Mouse (Mus musculus) kidney, adult 2 months (tissue): Measurements from ENCODE around the gene Apol9a. TPM values are rescaled to one million over a fixed set of nuclear protein-coding genes. Genes with fewer than 3 reads are reported as not detected.

Experiments used
- DNase-seq: peaks from one replicate; pipeline ENCODE4 v3.0.0; 2021
- H3K27ac ChIP-seq: fragments of 200-500 bp; 2 replicates; pipeline ENCODE4 v1.5.1; 2012; ENCODE audit warnings: low read depth, low read length, control low read depth, inconsistent platforms; ENCODE audit not compliant: insufficient read depth
- H3K27me3 ChIP-seq: fragments of 200-500 bp; replicated peaks from 2 replicates; pipeline ENCODE4 v1.6.1; 2012; ENCODE audit warnings: mild to moderate bottlenecking, moderate library complexity, low read length, inconsistent platforms; ENCODE audit not compliant: control insufficient read depth, insufficient read depth
- H3K36me3 ChIP-seq: fragments of 200-500 bp; 2 replicates; pipeline ENCODE4 v1.6.1; 2012; ENCODE audit warnings: mild to moderate bottlenecking, moderate library complexity, low read length, inconsistent platforms; ENCODE audit not compliant: control insufficient read depth, insufficient read depth
- H3K4me1 ChIP-seq: fragments of 200-500 bp; 2 replicates; pipeline ENCODE4 v1.6.1; 2011; ENCODE audit warnings: low read length; ENCODE audit not compliant: control insufficient read depth, insufficient read depth
- H3K4me3 ChIP-seq: fragments of 200-500 bp; 2 replicates; pipeline ENCODE4 v1.5.1; 2011; ENCODE audit warnings: mild to moderate bottlenecking, low read depth, low read length, control low read depth; ENCODE audit not compliant: insufficient read depth
- CTCF ChIP-seq: fragments of 200-500 bp; conservative IDR thresholded peaks from 2 replicates; pipeline ENCODE4 v1.5.1; 2011; ENCODE audit warnings: low read depth, mild to moderate bottlenecking, control low read depth, low read length, moderate library complexity, mixed read lengths; ENCODE audit not compliant: insufficient read depth, insufficient read length
- POLR2A ChIP-seq: fragments of 200-500 bp; IDR thresholded peaks from one replicate; pipeline ENCODE4 v1.6.1; 2011; ENCODE audit warnings: low read depth, low read length, control low read depth
- WGBS: fragments of 180-500 bp; shearing (Covaris S2); methylation state at CpG from one replicate; pipeline ENCODE4 v1.1.7; 2018; 5-methylcytosine and 5-hydroxymethylcytosine counted together
- polyA plus RNA-seq: library from polyadenylated mRNA; depleted of rRNA; stranded (reverse); fragments of >200 nt; gene quantifications from 2 replicates; pipeline ENCODE4 v1.2.3, GENCODE M21; 2012; rRNA removed

Apol9a gene
- polyA plus RNA-seq, 1 experiment = 1.5 TPM

GRCm38 (mm10) chr15:77354848-77355551 lies 55.9 kb downstream of the Apol9a start:
- no peaks in the 10 kb centered on the region for H3K36me3 ChIP-seq
- H3K27me3 ChIP-seq = no peaks in the 10 kb centered on the region
- 57% methylated on average over 6 of the region's 6 CpGs for WGBS
- no peak for DNase-seq
- TF ChIP-seq POLR2A = no peak
- no peak for TF ChIP-seq CTCF
- H3K27ac ChIP-seq = no peak overlapping the region
- H3K4me3 ChIP-seq = no peak overlapping the region
- 0 out of 2 replicates have a peak, but pooled peaks cover 4% of the 10 kb centered on the region for H3K4me1 ChIP-seq

DNA sequence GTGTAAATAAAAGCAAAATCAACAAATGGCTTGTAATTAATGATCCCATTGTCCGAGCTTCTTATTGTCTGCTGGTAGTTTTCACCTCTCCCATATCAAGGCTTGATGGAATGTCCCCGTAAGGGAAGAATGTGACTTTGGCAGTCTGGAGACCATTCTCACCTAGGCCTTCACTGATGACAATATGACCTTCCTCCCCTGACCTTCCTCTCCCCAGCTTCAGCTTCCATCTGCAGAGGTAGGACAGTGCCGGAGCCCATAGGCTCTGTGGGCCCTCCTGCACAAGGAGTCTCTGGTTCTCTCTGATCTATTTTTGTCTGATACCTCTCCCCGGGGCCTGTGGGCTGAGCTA lies 56.5 kb downstream of the Apol9a start:
- TF ChIP-seq POLR2A = no peak
- TF ChIP-seq CTCF = no peak
- Histone ChIP-seq H3K27ac (no peak overlapping the region), H3K27me3 (no peaks in the 10 kb centered on the region), H3K4me1 (0 out of 2 replicates have a peak, but pooled peaks cover 4% of the 10 kb centered on the region), H3K36me3 (no peaks in the 10 kb centered on the region), H3K4me3 (no peak overlapping the region)
- 57% methylated on average over 4 of the region's 4 CpGs for WGBS
- DNase-seq = no peak

Other genes with a start within 250 kb of the Apol9a start
- 18.7 and 20.3 TPM in 2 replicates for gene Rbfox2, start 104.1 kb downstream of the Apol9a start, polyA plus RNA-seq
- not detected in 2 replicates for gene Apol7a, start 12.0 kb downstream of the Apol9a start, polyA plus RNA-seq
- not detected in 2 replicates for gene Apol7b, start 36.4 kb upstream of the Apol9a start, polyA plus RNA-seq
- 0.08 TPM in 1 of 2 replicates, not detected in the other for gene Apol10a, start 65.9 kb upstream of the Apol9a start, polyA plus RNA-seq
- not detected in 2 replicates for gene Apol11a, start 97.1 kb upstream of the Apol9a start, polyA plus RNA-seq
- 0.14 and 3.5 TPM in 2 replicates for gene Apol7c, start 122.2 kb upstream of the Apol9a start, polyA plus RNA-seq
- gene 1700025B11Rik, start 150.8 kb upstream of the Apol9a start, polyA plus RNA-seq = not detected in 2 replicates
- 0.26 and 0.28 TPM in 2 replicates for gene Apol10b, start 185.0 kb upstream of the Apol9a start, polyA plus RNA-seq
- gene Gm36245, start 188.1 kb upstream of the Apol9a start, polyA plus RNA-seq = not detected in 2 replicates
- 0.08 and 0.16 TPM in 2 replicates for gene Apol11b, start 232.2 kb upstream of the Apol9a start, polyA plus RNA-seq